Mouse (Mus musculus): ENCODE data around the gene Lmtk3. TPM values are rescaled to one million over a fixed set of nuclear protein-coding genes. Genes with fewer than 3 reads are reported as not detected.

The Lmtk3 gene
- polyA plus RNA-seq, 2 experiments: 0.18 TPM; not detected in 1

DNA sequence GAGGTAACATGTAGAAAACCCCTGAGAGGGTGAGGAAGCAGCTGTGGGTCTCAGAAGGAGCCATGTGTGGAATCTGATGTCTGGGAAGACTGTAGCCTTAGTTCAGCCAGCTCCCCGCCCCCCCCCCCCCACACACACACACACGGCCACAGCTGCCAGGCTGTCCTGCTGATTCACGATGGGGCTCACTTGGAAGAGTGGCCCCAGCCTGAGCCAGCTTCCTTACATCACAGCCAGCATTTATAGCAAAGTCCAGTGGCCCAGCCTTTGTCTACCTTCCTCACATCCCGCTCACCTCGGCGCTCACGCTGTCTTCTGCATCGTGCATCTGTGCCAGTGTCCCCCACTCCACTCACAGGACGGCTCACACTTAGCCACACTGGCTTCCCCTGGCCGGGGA lies 34.1 kb upstream of the Lmtk3 start:
- ATAC-seq (ENCODE audit: insufficient read depth) (no peak), DNase-seq (ENCODE audit: low read depth in 3 of 3, low spot score in 3 of 3) (no peak)
- H3K4me2 ChIP-seq (ENCODE audit: low read depth): no peak overlapping the region
- no peaks in the 10 kb centered on the region for H3K9me3 ChIP-seq (ENCODE audit: control insufficient read depth, low read length)
- H3K27ac ChIP-seq: no peak overlapping the region
- WGBS (ENCODE audit: insufficient replicate concordance): 37% methylated on average over 9 of the region's 10 CpGs
- no peaks in the 10 kb centered on the region for H3K27me3 ChIP-seq (ENCODE audit: control insufficient read depth, insufficient read depth, low read length)
- H3K36me3 ChIP-seq (replicated peaks; ENCODE audit: control insufficient read depth, insufficient read depth, low read depth): no peaks in the 10 kb centered on the region
- TF ChIP-seq EP300 (IDR thresholded peaks at IDR 0.05; ENCODE audit: low read depth) (no peak), CTCF (IDR thresholded peaks at IDR 0.05; ENCODE audit: low read depth) (no peak)
- no peak overlapping the region for H3K9ac ChIP-seq (replicated peaks)
- H3K4me3 ChIP-seq (ENCODE audit: insufficient read depth in 1 of 2, low read depth in 2 of 2, low read length in 2 of 2): no peak overlapping the region
- no peaks in the 10 kb centered on the region; a peak in 1 of 4 replicates for H3K4me1 ChIP-seq (replicated peaks; ENCODE audit: control insufficient read depth in 2 of 2, insufficient read depth in 2 of 2, low read length in 1 of 2)

DNA sequence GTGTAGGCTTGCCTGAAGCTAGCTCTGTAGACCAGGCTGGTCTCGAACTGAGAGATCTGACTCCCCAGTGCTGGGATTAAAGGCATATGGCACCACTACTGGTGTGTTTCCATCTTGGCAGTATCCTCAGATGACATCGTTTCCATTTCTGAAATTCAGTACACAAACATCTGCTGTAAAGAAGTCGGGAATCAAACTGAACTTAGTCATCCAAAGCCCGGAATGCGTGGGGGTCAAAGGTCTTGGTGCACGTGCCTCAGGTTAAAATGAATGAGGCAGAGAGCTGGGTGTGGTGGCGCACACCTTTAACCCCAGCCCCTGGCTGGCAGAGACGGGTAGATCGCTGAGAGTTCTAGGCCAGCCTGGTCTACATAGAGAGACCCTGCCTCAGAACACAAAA lies 33.4 kb upstream of the Lmtk3 start:
- Histone ChIP-seq H3K27me3 (ENCODE audit: control insufficient read depth, insufficient read depth, low read length) (no peaks in the 10 kb centered on the region), H3K9me3 (ENCODE audit: control insufficient read depth, low read length) (no peaks in the 10 kb centered on the region), H3K27ac (no peak overlapping the region), H3K4me3 (ENCODE audit: insufficient read depth in 1 of 2, low read depth in 2 of 2, low read length in 2 of 2) (no peak overlapping the region), H3K4me1 (replicated peaks; ENCODE audit: control insufficient read depth in 2 of 2, insufficient read depth in 2 of 2, low read length in 1 of 2) (no peaks in the 10 kb centered on the region; a peak in 1 of 4 replicates), H3K4me2 (ENCODE audit: low read depth) (no peak overlapping the region), H3K9ac (replicated peaks) (no peak overlapping the region), H3K36me3 (replicated peaks; ENCODE audit: control insufficient read depth, insufficient read depth, low read depth) (no peaks in the 10 kb centered on the region)
- WGBS (ENCODE audit: insufficient replicate concordance): 66% methylated on average over 9 of the region's 9 CpGs
- ATAC-seq (ENCODE audit: insufficient read depth) (no peak), DNase-seq (ENCODE audit: low read depth in 3 of 3, low spot score in 3 of 3) (no peak)
- TF ChIP-seq CTCF (IDR thresholded peaks at IDR 0.05; ENCODE audit: low read depth) (no peak), EP300 (IDR thresholded peaks at IDR 0.05; ENCODE audit: low read depth) (no peak)

DNA sequence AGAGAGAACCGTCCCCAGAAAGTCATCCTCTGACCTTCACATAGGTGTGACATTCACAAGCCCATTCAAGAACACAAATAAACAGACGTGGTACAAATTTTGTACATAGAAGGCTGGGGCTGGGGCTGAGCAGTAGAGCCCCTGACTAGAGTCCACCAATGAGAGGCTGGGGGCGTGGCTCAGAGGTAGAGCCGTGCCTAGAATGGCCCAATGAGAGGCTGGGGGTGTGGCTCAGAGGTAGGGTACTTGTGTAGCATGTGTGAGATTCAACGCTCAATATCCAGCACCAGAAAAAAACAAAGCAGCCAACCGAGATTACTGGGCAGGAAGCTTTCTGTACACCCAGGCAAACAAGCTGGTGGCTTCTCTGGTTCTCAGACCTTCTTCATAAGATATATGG lies 27.8 kb upstream of the Lmtk3 start:
- no peaks in the 10 kb centered on the region for H3K9me3 ChIP-seq (ENCODE audit: control insufficient read depth, low read length)
- WGBS (ENCODE audit: insufficient replicate concordance): 45% methylated on average over 6 of the region's 6 CpGs
- no peaks in the 10 kb centered on the region; a peak in 1 of 4 replicates for H3K4me1 ChIP-seq (replicated peaks; ENCODE audit: control insufficient read depth in 2 of 2, insufficient read depth in 2 of 2, low read length in 1 of 2)
- H3K27ac ChIP-seq: no peak overlapping the region
- DNase-seq (ENCODE audit: low read depth in 3 of 3, low spot score in 3 of 3) (no peak), ATAC-seq (ENCODE audit: insufficient read depth) (no peak)
- TF ChIP-seq EP300 (IDR thresholded peaks at IDR 0.05; ENCODE audit: low read depth) (no peak), CTCF (IDR thresholded peaks at IDR 0.05; ENCODE audit: low read depth) (no peak)
- no peaks in the 10 kb centered on the region for H3K36me3 ChIP-seq (replicated peaks; ENCODE audit: control insufficient read depth, insufficient read depth, low read depth)
- H3K4me2 ChIP-seq (ENCODE audit: low read depth): no peak overlapping the region
- H3K27me3 ChIP-seq (ENCODE audit: control insufficient read depth, insufficient read depth, low read length): peaks cover 7% of the 10 kb centered on the region
- H3K4me3 ChIP-seq (ENCODE audit: insufficient read depth in 1 of 2, low read depth in 2 of 2, low read length in 2 of 2): no peak overlapping the region
- H3K9ac ChIP-seq (replicated peaks): no peak overlapping the region

DNA sequence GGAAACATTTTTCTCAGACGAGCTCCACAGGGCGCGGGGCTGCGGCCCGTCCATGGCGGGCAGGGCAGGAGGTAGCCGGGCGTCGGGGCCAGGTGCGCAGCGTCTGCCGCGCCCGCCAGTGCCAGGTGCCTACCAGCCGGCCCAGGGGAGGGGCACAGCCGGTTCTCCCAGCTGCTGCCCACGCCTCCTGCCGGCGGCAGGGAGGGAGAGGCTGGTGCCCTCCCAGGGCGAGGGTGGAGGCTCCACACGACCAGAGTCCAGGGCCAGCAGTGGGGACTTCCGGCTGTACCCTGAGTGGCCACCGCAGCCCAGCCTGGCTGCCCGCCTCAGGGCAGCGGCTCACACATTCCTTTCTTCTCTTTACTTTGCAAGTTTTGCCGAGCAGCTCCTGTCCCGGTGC lies 24.1 kb upstream of the Lmtk3 start:
- Histone ChIP-seq H3K27ac (no peak overlapping the region), H3K4me2 (ENCODE audit: low read depth) (peak overlapping the region; percentile 28; the same call in 1 of the 2 replicates), H3K36me3 (replicated peaks; ENCODE audit: control insufficient read depth, insufficient read depth, low read depth) (no peaks in the 10 kb centered on the region), H3K27me3 (ENCODE audit: control insufficient read depth, insufficient read depth, low read length) (peaks cover 7% of the 10 kb centered on the region), H3K9ac (replicated peaks) (no peak overlapping the region), H3K9me3 (ENCODE audit: control insufficient read depth, low read length) (no peaks in the 10 kb centered on the region), H3K4me3 (ENCODE audit: insufficient read depth in 1 of 2, low read depth in 2 of 2, low read length in 2 of 2) (no peak overlapping the region), H3K4me1 (replicated peaks; ENCODE audit: control insufficient read depth in 2 of 2, insufficient read depth in 2 of 2, low read length in 1 of 2) (no peaks in the 10 kb centered on the region)
- TF ChIP-seq CTCF (IDR thresholded peaks at IDR 0.05; ENCODE audit: low read depth) (no peak), EP300 (IDR thresholded peaks at IDR 0.05; ENCODE audit: low read depth) (no peak)
- DNase-seq (ENCODE audit: low read depth in 3 of 3, low spot score in 3 of 3): no peak
- 11% methylated on average over 23 of the region's 27 CpGs for WGBS (ENCODE audit: insufficient replicate concordance)
- no peak for ATAC-seq (ENCODE audit: insufficient read depth)

DNA sequence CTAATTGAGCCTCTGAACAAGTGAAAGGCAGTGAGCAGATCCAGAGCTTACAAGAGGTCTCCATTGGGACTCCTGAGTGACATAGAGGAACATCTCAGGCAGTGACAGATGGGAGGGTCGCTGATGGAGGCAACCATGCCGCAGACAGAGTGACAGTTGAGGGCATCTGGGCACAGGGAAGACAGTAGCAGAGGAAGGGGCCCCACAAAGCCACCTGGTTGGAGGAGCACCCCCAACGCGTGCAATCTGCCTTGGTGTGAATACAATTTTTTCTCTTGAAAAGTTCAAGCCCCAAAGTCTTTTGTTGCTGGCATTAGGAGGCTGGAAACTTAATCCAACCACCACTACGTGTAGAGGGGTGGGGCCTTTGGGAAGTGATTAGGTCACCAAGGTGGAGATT lies 23.4 kb upstream of the Lmtk3 start:
- TF ChIP-seq CTCF (IDR thresholded peaks at IDR 0.05; ENCODE audit: low read depth): no peak
- TF ChIP-seq EP300 (IDR thresholded peaks at IDR 0.05; ENCODE audit: low read depth): no peak
- WGBS (ENCODE audit: insufficient replicate concordance): 49% methylated on average over 5 of the region's 5 CpGs
- no peak overlapping the region for H3K9ac ChIP-seq (replicated peaks)
- peaks cover 7% of the 10 kb centered on the region for H3K27me3 ChIP-seq (ENCODE audit: control insufficient read depth, insufficient read depth, low read length)
- H3K36me3 ChIP-seq (replicated peaks; ENCODE audit: control insufficient read depth, insufficient read depth, low read depth): no peaks in the 10 kb centered on the region
- no peak overlapping the region for H3K27ac ChIP-seq
- H3K4me2 ChIP-seq (ENCODE audit: low read depth): no peak overlapping the region
- DNase-seq (ENCODE audit: low read depth in 3 of 3, low spot score in 3 of 3) (no peak), ATAC-seq (ENCODE audit: insufficient read depth) (no peak)
- H3K4me1 ChIP-seq (replicated peaks; ENCODE audit: control insufficient read depth in 2 of 2, insufficient read depth in 2 of 2, low read length in 1 of 2): no peaks in the 10 kb centered on the region
- no peak overlapping the region for H3K4me3 ChIP-seq (ENCODE audit: insufficient read depth in 1 of 2, low read depth in 2 of 2, low read length in 2 of 2)
- no peaks in the 10 kb centered on the region for H3K9me3 ChIP-seq (ENCODE audit: control insufficient read depth, low read length)
